Mouse (Mus musculus) central nervous system, embryonic 14 days (tissue): ENCODE results near the gene Gm21209. TPM values are rescaled to one million over a fixed set of nuclear protein-coding genes. Genes with fewer than 3 reads are reported as not detected.

Source experiments
- polyA plus RNA-seq: library from polyadenylated mRNA; depleted of rRNA; stranded (reverse); fragments of >200 nt; gene quantifications from 2 replicates; pipeline ENCODE4 v1.2.3, GENCODE M21; 2012; rRNA removed

Gm21209 gene
- polyA plus RNA-seq, result not detected in 2 replicates

DNA sequence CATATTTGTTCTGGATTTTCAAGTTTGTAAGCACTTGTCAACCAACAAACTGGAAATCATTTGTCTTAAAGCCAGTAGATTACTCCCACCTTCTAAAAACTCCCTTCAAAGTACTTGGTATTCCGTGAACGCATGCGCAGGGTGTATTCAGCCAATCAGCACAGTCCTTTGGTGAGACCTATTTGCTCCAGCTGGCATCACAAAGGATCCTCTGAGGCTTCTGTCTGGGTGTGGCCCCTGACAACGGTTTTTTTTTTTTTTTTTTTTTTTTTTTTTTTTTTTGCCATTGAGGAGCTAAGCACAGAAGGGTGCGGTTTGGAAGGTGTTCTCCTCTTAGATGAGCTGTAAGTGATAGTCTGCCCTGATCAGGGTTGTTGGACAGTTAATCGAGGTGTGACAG is at the start of gene Gm21209:
Gene Gm21209, plus strand, starts transcription at position 301 of the 400 bp plus-strand sequence.

